13 mouse cellular contexts compared by ENCODE assay signal in genomic region chr8:107269617-107270139, GRCm38 (mm10).
"Had no signal": no experiment of that assay in that cellular context is flagged by ENCODE, and none has a peak within 500 bp of the region (broad histone marks: within the 10 kb centered on the region; RNA-seq: fewer than 3 reads in every experiment).

No protein-coding gene starts in this region.

- H3K27me3 ChIP-seq: neural tube, embryonic 12.5 days had no signal

- H3K9me3 ChIP-seq: limb, embryonic 10.5 days; neural tube, embryonic 12.5 days had no signal

- DNase-seq: kidney, adult 11 months; kidney, postnatal 10 days; kidney, postnatal 4 days; lung, embryonic 14.5 days; lung, postnatal 10 days; midbrain, embryonic 14.5 days; right cerebral cortex, adult 18-20 months; thymus, adult 2 months; thymus, postnatal 25 days had no signal

- H3K36me3 ChIP-seq: limb, embryonic 10.5 days; neural tube, embryonic 12.5 days had no signal

- H3K4me3 ChIP-seq: layer of hippocampus, adult 2 months; limb, embryonic 10.5 days; myocyte; neural tube, embryonic 12.5 days had no signal
